ENCODE assay signal across 8 mouse cellular contexts in the genomic region with DNA sequence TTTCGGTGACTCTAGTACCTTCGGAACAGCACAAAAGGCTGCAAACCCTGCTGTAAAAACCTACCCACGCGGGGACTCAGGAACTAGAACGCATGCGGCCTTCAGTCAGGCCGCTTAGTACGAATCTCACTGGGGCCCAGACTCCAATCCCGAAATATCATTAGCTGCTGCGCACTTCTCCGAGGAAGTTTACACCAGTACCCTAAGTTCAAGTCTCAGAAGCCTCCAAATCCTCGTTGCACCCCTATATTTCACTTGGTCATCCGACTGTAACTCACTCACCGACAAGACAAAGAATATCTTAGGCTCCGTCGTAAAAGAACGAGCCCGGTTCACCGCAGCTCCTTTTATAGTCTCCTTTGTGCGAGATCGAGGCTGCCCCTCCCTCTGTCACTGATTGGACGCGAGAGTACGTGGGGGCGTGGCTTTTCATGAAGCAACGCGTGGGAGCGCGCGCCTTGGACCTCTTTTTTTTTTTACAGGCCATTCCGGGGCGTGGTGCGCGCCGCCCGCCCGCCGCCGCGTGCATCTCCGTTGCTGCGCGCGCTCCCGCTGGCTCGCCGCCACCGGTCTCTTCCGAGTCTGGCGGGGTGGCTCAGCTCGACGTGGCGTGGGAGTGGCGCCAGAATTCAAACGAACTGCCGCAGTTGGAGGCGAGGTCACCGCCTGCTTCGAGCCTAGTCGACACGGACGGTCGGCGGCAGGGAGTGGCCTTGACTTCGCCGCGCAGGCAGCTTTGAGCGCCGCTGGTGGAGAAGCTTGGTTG. TPM values are rescaled to one million over a fixed set of nuclear protein-coding genes. Genes with fewer than 3 reads are reported as not detected.
DNase-seq lines count a peak whose midpoint lies in the region; ATAC-seq lines count a peak whose summit lies in the region.

No protein-coding gene starts in this region.

- ATAC-seq in intestine, embryonic 14.5 days (replicated peaks; ENCODE audit: low FRiP score, low TSS enrichment, low read depth) = peak; percentile 92

- H3K27ac ChIP-seq in intestine, embryonic 14.5 days (ENCODE audit: low read depth) = peak overlapping the region; percentile 95

- DNase-seq in adrenal gland, adult (ENCODE audit: inconsistent age in 2 of 2, low spot score in 1 of 2) = peak; percentile 97 to 98
- peak; percentile 100 for DNase-seq in embryo, embryonic 10.5 days (ENCODE audit: low spot score)
- DNase-seq in gastrocnemius, postnatal 25 days = peak; percentile 95
- DNase-seq in intestine, embryonic 14.5 days (ENCODE audit: low spot score) = peak; percentile 100
- DNase-seq in left cerebral cortex, postnatal 14 days (ENCODE audit: low spot score in 2 of 2) = peak; percentile 97 to 98
- DNase-seq in mesoderm, embryonic 11.5 days (ENCODE audit: low read depth, low spot score) = peak; percentile 98
- peak; percentile 92 to 93 for DNase-seq in right cerebral cortex, postnatal 36 days (ENCODE audit: low spot score in 2 of 2)
- peak; percentile 96 for DNase-seq in yolk sac, embryonic 10.5 days (ENCODE audit: low spot score)

- H3K4me2 ChIP-seq in intestine, embryonic 14.5 days (ENCODE audit: low read length) = peak overlapping the region; percentile 77

- H3K4me1 ChIP-seq in intestine, embryonic 14.5 days (replicated peaks; ENCODE audit: control insufficient read depth, insufficient read depth, low read length) = peaks cover 6% of the 10 kb centered on the region; the same call in 1 of the 2 replicates

- H3K36me3 ChIP-seq in intestine, embryonic 14.5 days (ENCODE audit: control insufficient read depth, insufficient read depth, low read length) = peaks cover 17% of the 10 kb centered on the region

- H3K27me3 ChIP-seq in intestine, embryonic 14.5 days (replicated peaks; ENCODE audit: control insufficient read depth, insufficient read depth, low read length) = no peaks in the 10 kb centered on the region

- intact Hi-C loops in left cerebral cortex, postnatal 14 days (cut with DNase I) = loop anchor here (2.0 kb wide), 2 partner anchors 40 to 84 kb away; a partner anchor contains a TSS

- WGBS in intestine, embryonic 14.5 days = under 1% methylated on average over 68 of the region's 69 CpGs

- H3K4me3 ChIP-seq in intestine, embryonic 14.5 days (ENCODE audit: low read depth, low read length) = peak overlapping the region; percentile 88

- no peaks in the 10 kb centered on the region for H3K9me3 ChIP-seq in intestine, embryonic 14.5 days (ENCODE audit: control insufficient read depth, low read length)

- peak overlapping the region; percentile 99 for H3K9ac ChIP-seq in intestine, embryonic 14.5 days (ENCODE audit: low read length)

RNA-seq across cellular contexts. Expression of a gene that starts 25.1 kb away (rescaled TPM):
- 1 to 10 TPM; 6.2 to 6.5 TPM for total RNA-seq in gastrocnemius, postnatal 25 days (2021)
- 8.8 and 9.6 TPM in 2 replicates for polyA plus RNA-seq in intestine, embryonic 14.5 days (2014; fragmentation: Nextera tagmentation; extraction: Ambion mirVana)
- 10 to 100 TPM; 17.3 to 19.7 TPM for total RNA-seq in left cerebral cortex, postnatal 14 days (2021)

RNA-seq across cellular contexts. Expression of a gene that starts 40.4 kb away (rescaled TPM):
- total RNA-seq in gastrocnemius, postnatal 25 days (2021) = 10 to 100 TPM; 38.0 to 45.0 TPM
- 104 and 106 TPM in 2 replicates for polyA plus RNA-seq in intestine, embryonic 14.5 days (2014; fragmentation: Nextera tagmentation; extraction: Ambion mirVana)
- 10 to 100 TPM; 69.9 to 72.5 TPM for total RNA-seq in left cerebral cortex, postnatal 14 days (2021)

RNA-seq across cellular contexts. Expression of a gene that starts 57.9 kb away (rescaled TPM):
- total RNA-seq in gastrocnemius, postnatal 25 days (2021) = not detected
- 0.08 TPM in 1 of 2 replicates, not detected in the other for polyA plus RNA-seq in intestine, embryonic 14.5 days (2014; fragmentation: Nextera tagmentation; extraction: Ambion mirVana)
- 1 to 10 TPM; 1.8 TPM for total RNA-seq in left cerebral cortex, postnatal 14 days (2021)

Comparison
In these comparisons a context has a peak if more than half of its experiments do, and no peak if none do; other contexts are left out.
1. Peak in every context shown above with its lines: DNase-seq, ATAC-seq, H3K4me3 ChIP-seq and H3K27ac ChIP-seq.